Mouse (Mus musculus): ENCODE measurements at regions not wholly inside any gene's neighbourhood (a gene's known extent, or its start where the extent isn't known, plus 50 kb on each side); places are given as distances from the start of the nearest gene placed in this dataset.

GRCm38 (mm10) chr12:48929035-48929434 is 453.4 kb upstream of the Foxg1 start:
- TF ChIP-seq CTCF (IDR thresholded peaks at IDR 0.05; ENCODE audit: low read depth) = no peak
- Histone ChIP-seq H3K4me3 (replicated peaks; ENCODE audit: low read depth, low read length) (no peak overlapping the region), H3K36me3 (ENCODE audit: insufficient read depth, low read length) (no peaks in the 10 kb centered on the region)

GRCm38 (mm10) chr12:48946505-48946904 is 436.0 kb upstream of the Foxg1 start:
- Histone ChIP-seq H3K9ac (ENCODE audit: low read depth, low read length) (no peak overlapping the region), H3K27me3 (ENCODE audit: insufficient read depth, low read length) (no peaks in the 10 kb centered on the region), H3K4me1 (replicated peaks; ENCODE audit: insufficient read depth, low read length) (no peaks in the 10 kb centered on the region), H3K4me2 (ENCODE audit: low read length) (no peak overlapping the region), H3K36me3 (ENCODE audit: insufficient read depth, low read length) (no peaks in the 10 kb centered on the region), H3K9me3 (replicated peaks; ENCODE audit: low read length) (no peaks in the 10 kb centered on the region), H3K4me3 (replicated peaks; ENCODE audit: low read depth, low read length) (no peak overlapping the region), H3K27ac (no peak overlapping the region)
- ATAC-seq (replicated peaks; ENCODE audit: low FRiP score, low read depth) (no peak), DNase-seq (ENCODE audit: low spot score) (no peak)
- TF ChIP-seq CTCF (IDR thresholded peaks at IDR 0.05; ENCODE audit: low read depth) = peak; percentile 34; the same call in 1 of the 2 replicates

More at GRCm38 (mm10) chr12:48929035-48929434, 453.4 kb upstream of the Foxg1 start:
- Histone ChIP-seq H3K4me2 (ENCODE audit: low read length) (no peak overlapping the region), H3K27ac (no peak overlapping the region), H3K9ac (ENCODE audit: low read depth, low read length) (no peak overlapping the region), H3K4me1 (replicated peaks; ENCODE audit: insufficient read depth, low read length) (no peaks in the 10 kb centered on the region), H3K9me3 (replicated peaks; ENCODE audit: low read length) (no peaks in the 10 kb centered on the region), H3K27me3 (ENCODE audit: insufficient read depth, low read length) (no peaks in the 10 kb centered on the region)
- DNase-seq (ENCODE audit: low spot score) (no peak), ATAC-seq (replicated peaks; ENCODE audit: low FRiP score, low read depth) (no peak)

- DNase-seq (ENCODE audit: low spot score) (no peak), ATAC-seq (replicated peaks; ENCODE audit: low FRiP score, low read depth) (no peak)
- Histone ChIP-seq H3K4me3 (replicated peaks; ENCODE audit: low read depth, low read length) (no peak overlapping the region), H3K4me1 (replicated peaks; ENCODE audit: insufficient read depth, low read length) (no peaks in the 10 kb centered on the region), H3K9me3 (replicated peaks; ENCODE audit: low read length) (no peaks in the 10 kb centered on the region), H3K27me3 (ENCODE audit: insufficient read depth, low read length) (no peaks in the 10 kb centered on the region), H3K27ac (no peak overlapping the region), H3K4me2 (ENCODE audit: low read length) (no peak overlapping the region), H3K36me3 (ENCODE audit: insufficient read depth, low read length) (no peaks in the 10 kb centered on the region), H3K9ac (ENCODE audit: low read depth, low read length) (no peak overlapping the region)
- WGBS = 62% methylated on average over 6 of the region's 6 CpGs
- TF ChIP-seq CTCF (IDR thresholded peaks at IDR 0.05; ENCODE audit: low read depth) = no peak
Measured at GRCm38 (mm10) chr12:48959289-48960005, 423.0 kb upstream of the Foxg1 start.

- Histone ChIP-seq H3K36me3 (ENCODE audit: insufficient read depth, low read length) (no peaks in the 10 kb centered on the region), H3K27ac (no peak overlapping the region), H3K27me3 (ENCODE audit: insufficient read depth, low read length) (no peaks in the 10 kb centered on the region), H3K9ac (ENCODE audit: low read depth, low read length) (no peak overlapping the region), H3K9me3 (replicated peaks; ENCODE audit: low read length) (no peaks in the 10 kb centered on the region), H3K4me1 (replicated peaks; ENCODE audit: insufficient read depth, low read length) (no peaks in the 10 kb centered on the region), H3K4me2 (ENCODE audit: low read length) (no peak overlapping the region), H3K4me3 (replicated peaks; ENCODE audit: low read depth, low read length) (no peak overlapping the region)
- no peak for TF ChIP-seq CTCF (IDR thresholded peaks at IDR 0.05; ENCODE audit: low read depth)
- no peak for DNase-seq (ENCODE audit: low spot score)
- no peak for ATAC-seq (replicated peaks; ENCODE audit: low FRiP score, low read depth)
- 64% methylated on average over 4 of the region's 4 CpGs for WGBS
Measured at GRCm38 (mm10) chr12:48960056-48960455, 422.4 kb upstream of the Foxg1 start.

- no peak overlapping the region for H3K4me3 ChIP-seq (replicated peaks; ENCODE audit: low read depth, low read length)
- H3K36me3 ChIP-seq (ENCODE audit: insufficient read depth, low read length) = no peaks in the 10 kb centered on the region
- no peaks in the 10 kb centered on the region for H3K27me3 ChIP-seq (ENCODE audit: insufficient read depth, low read length)
- DNase-seq (ENCODE audit: low spot score) = no peak
- H3K4me1 ChIP-seq (replicated peaks; ENCODE audit: insufficient read depth, low read length) = no peaks in the 10 kb centered on the region
- no peak for TF ChIP-seq CTCF (IDR thresholded peaks at IDR 0.05; ENCODE audit: low read depth)
- H3K9me3 ChIP-seq (replicated peaks; ENCODE audit: low read length) = no peaks in the 10 kb centered on the region
- no peak for ATAC-seq (replicated peaks; ENCODE audit: low FRiP score, low read depth)
- H3K4me2 ChIP-seq (ENCODE audit: low read length) = no peak overlapping the region
- 86% methylated on average over 3 of the region's 3 CpGs for WGBS
- H3K27ac ChIP-seq = no peak overlapping the region
- H3K9ac ChIP-seq (ENCODE audit: low read depth, low read length) = no peak overlapping the region
Measured at GRCm38 (mm10) chr12:48963451-48963850, 419.0 kb upstream of the Foxg1 start.
